Mouse (Mus musculus) ES-E14 (cell line): ENCODE measurements around the gene Klk1b22. TPM values are rescaled to one million over a fixed set of nuclear protein-coding genes. Genes with fewer than 3 reads are reported as not detected.
"Not testable (repeated sequence)": the region's sequence is repeated elsewhere in the genome, so short reads cannot be mapped to it uniquely, and the experiment has no call there.

Source experiments
- DNase-seq: peaks from one replicate; pipeline ENCODE4 v3.0.0-alpha.2; 2013; ENCODE audit warnings: low read depth, low spot score
- H3K27ac ChIP-seq: 2 replicates; pipeline ENCODE4 v1.5.1; 2012; ENCODE audit warnings: low read depth, mild to moderate bottlenecking, low read length, moderate library complexity, mixed read lengths; ENCODE audit not compliant: poor library complexity, insufficient read depth, severe bottlenecking
- H3K36me3 ChIP-seq: 2 replicates; pipeline ENCODE4 v1.6.1; 2012; ENCODE audit warnings: mild to moderate bottlenecking, low read length, moderate library complexity, mixed read lengths; ENCODE audit not compliant: control insufficient read depth, poor library complexity, insufficient read depth, severe bottlenecking
- H3K4me1 ChIP-seq, 2 experiments: fragments of 150-350 bp in 1 of 2; sonication (generic) in 1 of 2; 2 replicates each; pipeline ENCODE4 v1.6.1; 2012; ENCODE audit warnings: low read length in 2 of 2, mild to moderate bottlenecking in 1 of 2, mixed read lengths in 1 of 2; ENCODE audit not compliant: control insufficient read depth in 2 of 2, insufficient read depth in 2 of 2, poor library complexity in 1 of 2
- H3K4me3 ChIP-seq, 2 experiments: fragments of 150-350 bp in 1 of 2; sonication (generic) in 1 of 2; 2 replicates each; pipeline ENCODE4 v1.5.1; 2012; ENCODE audit warnings: low read length in 2 of 2, low read depth in 1 of 2, mild to moderate bottlenecking in 1 of 2, mixed read lengths in 1 of 2; ENCODE audit not compliant: insufficient read depth in 1 of 2, poor library complexity in 1 of 2, severe bottlenecking in 1 of 2
- H3K9ac ChIP-seq: 2 replicates; pipeline ENCODE4 v1.6.1; 2012; ENCODE audit warnings: low read depth, mild to moderate bottlenecking, low read length, mixed read lengths; ENCODE audit not compliant: poor library complexity, insufficient read depth, severe bottlenecking
- H3K9me3 ChIP-seq: fragments of 150-350 bp; sonication (generic); 2 replicates; pipeline ENCODE4 v1.6.1; 2012; ENCODE audit warnings: low read depth, mild to moderate bottlenecking, low read length; ENCODE audit not compliant: control insufficient read depth, insufficient read depth
- CHD2 ChIP-seq: IDR thresholded peaks from 2 replicates; pipeline ENCODE4 v1.6.1; 2014; ENCODE audit warnings: mild to moderate bottlenecking, low read depth, low read length, inconsistent platforms
- HCFC1 ChIP-seq: IDR thresholded peaks from 2 replicates; pipeline ENCODE4 v1.6.1; 2012; ENCODE audit warnings: low read length, inconsistent platforms, borderline replicate concordance; ENCODE audit not compliant: insufficient read depth
- MAFK ChIP-seq: IDR thresholded peaks from 2 replicates; pipeline ENCODE4 v1.6.1; 2014; ENCODE audit warnings: mild to moderate bottlenecking, low read depth, low read length, inconsistent platforms; ENCODE audit not compliant: insufficient read depth
- ZC3H11A ChIP-seq: IDR thresholded peaks from 2 replicates; pipeline ENCODE4 v1.6.1; 2012; ENCODE audit warnings: low read depth, mild to moderate bottlenecking, inconsistent platforms, low read length, borderline replicate concordance
- ZNF384 ChIP-seq: IDR thresholded peaks from 2 replicates; pipeline ENCODE4 v1.6.1; 2012; ENCODE audit warnings: low read depth, low read length, inconsistent platforms
- in situ Hi-C, 2 experiments: fragments of 600-800 bp; cut with MboI; formaldehyde crosslinking; loops; one replicate each; pipeline ENCODE4 v1.15.1; 2025; ENCODE audit warnings: low sequenced_read_pairs in 2 of 2, inconsistent platforms in 1 of 2; ENCODE audit not compliant: unreplicated experiment in 2 of 2
- total RNA-seq: library from RNA; depleted of rRNA; stranded (reverse); fragments of 300-350 nt; gene quantifications from 2 replicates; pipeline ENCODE4 v1.2.3, GENCODE M21; 2012; rRNA removed

Klk1b22 gene
- not detected in 2 replicates for total RNA-seq

DNA sequence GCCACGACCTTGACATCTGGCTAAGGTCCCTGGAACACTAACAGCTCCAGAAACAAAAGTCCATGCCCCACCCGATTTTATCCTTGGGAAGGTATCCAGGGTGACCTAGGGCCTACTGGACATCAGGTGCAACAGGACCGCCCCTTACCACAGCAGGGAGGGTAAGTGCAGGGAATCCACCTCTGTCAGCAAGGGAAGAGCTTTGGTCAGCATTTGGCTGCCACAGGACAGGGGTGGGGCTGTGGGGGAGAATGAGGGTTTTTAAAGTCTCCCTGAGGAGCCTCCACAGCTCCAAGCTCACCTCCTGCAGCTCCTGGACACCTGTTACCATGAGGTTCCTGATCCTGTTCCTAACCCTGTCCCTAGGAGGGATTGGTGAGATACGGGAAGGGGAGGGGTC is at the start of gene Klk1b22:
Klk1b22 (plus strand) TSS at position 301 of the 400 bp plus-strand sequence.
- in situ Hi-C loops = no loop called here
- Histone ChIP-seq H3K27ac (no peak within 1 kb of the TSS), H3K36me3 (no peaks in the 10 kb centered on the region), H3K4me1 (peaks cover 0 to 2% of the 10 kb centered on the region in 2 experiments; a peak in 1 of 4 replicates), H3K9ac (no peak within 1 kb of the TSS), H3K4me3 (no peak within 1 kb of the TSS), H3K9me3 (no peaks in the 10 kb centered on the region)
- no peak for DNase-seq
- TF ChIP-seq MAFK (no peak), ZNF384 (no peak), CHD2 (no peak), HCFC1 (no peak)

DNA sequence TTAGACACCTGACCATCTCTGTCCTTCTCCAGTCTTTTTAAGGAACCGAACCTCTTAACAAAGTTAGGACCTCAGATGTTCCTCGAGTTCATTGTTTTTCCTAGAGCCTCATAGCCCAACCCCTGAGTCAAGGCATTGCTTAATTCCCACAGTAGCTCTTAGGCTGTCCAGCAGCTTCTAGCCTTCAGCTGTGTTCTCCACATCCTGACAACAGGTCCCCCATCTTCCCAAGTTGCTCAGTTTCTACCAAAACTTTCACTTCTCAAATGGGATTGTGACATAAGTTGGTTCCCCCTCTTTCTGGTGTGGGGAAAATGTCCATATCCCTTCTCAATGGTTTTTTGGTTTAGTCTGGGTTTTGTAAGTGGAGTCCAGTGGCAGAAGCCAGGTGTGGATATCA is 40.4 kb upstream of the Klk1b22 start:
- H3K9ac ChIP-seq = no peak overlapping the region
- no peaks in the 10 kb centered on the region for H3K9me3 ChIP-seq
- H3K4me1 ChIP-seq = no peaks in the 10 kb centered on the region
- DNase-seq = no peak
- in situ Hi-C loops = loop anchor here in 1 of 2 experiments (10.0 kb wide), 1 partner anchor 63 kb away; the partner anchor contains the start of gene Klk1b16
- no peak overlapping the region for H3K27ac ChIP-seq
- no peak overlapping the region for H3K4me3 ChIP-seq
- TF ChIP-seq MAFK (no peak), CHD2 (no peak)
- H3K36me3 ChIP-seq = no peaks in the 10 kb centered on the region

DNA sequence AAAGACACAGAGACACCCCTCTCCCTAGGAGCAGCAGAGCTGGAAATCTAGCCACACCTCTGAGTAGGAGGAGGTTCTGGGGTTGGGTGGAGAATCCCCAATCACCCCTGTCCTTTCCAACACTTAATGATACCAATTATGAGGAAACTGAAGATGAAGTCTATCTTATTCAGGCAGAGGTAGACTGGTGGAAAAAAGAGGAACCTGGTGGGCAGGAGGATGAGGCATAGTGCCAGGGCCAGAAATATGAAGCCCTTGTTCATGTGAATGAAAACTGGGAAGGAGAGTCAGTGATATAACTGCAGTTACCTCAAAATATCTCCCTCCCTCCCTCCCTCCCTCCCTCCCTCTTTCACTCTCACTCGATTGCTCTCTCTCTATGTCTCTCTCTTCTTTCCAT is 34.8 kb upstream of the Klk1b22 start:
- H3K4me1 ChIP-seq = no peaks in the 10 kb centered on the region
- no peak overlapping the region for H3K9ac ChIP-seq
- H3K27ac ChIP-seq = no peak overlapping the region
- H3K36me3 ChIP-seq = no peaks in the 10 kb centered on the region
- no peaks in the 10 kb centered on the region; the same call in 1 of the 2 replicates for H3K9me3 ChIP-seq
- H3K4me3 ChIP-seq = no peak overlapping the region
- TF ChIP-seq ZNF384 (no peak), MAFK (no peak), HCFC1 (no peak), ZC3H11A (no peak), CHD2 (no peak)
- in situ Hi-C loops = loop anchor here in 1 of 2 experiments (10.0 kb wide), 1 partner anchor 57 kb away; the partner anchor contains the start of gene Klk1b16
- no peak for DNase-seq

DNA sequence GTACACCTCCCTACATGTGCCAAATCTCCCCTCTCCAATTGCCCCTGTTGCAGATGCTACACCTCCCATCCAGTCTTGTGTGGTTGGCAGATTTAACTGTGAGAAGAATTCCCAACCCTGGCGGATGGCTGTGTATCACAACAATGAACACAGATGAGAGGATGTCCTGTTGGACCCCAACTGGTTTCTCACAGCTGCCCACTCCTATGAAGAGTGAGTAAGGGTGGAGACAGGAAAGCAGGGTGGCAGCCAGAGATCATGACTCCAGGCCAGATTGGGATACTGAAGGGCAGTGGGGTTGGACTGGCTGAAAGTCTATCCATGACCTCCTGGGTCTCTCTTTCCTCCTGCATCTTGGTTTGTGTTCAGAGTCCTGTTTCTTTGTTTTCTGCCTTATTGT is 16.4 kb upstream of the Klk1b22 start:
- DNase-seq = no peak
- Histone ChIP-seq H3K9me3 (no peaks in the 10 kb centered on the region), H3K27ac (0 out of 2 replicates have a peak overlapping the region, but pooled peaks have one; percentile 4), H3K4me3 (no peak overlapping the region), H3K9ac (no peak overlapping the region), H3K4me1 (no peaks in the 10 kb centered on the region), H3K36me3 (no peaks in the 10 kb centered on the region)
- in situ Hi-C loops = loop anchor here in 1 of 2 experiments (10.0 kb wide), 1 partner anchor 131 kb away; the partner anchor contains the start of gene Klk1b1
- TF ChIP-seq ZC3H11A (no peak), MAFK (no peak), CHD2 (no peak), ZNF384 (no peak), HCFC1 (no peak)

DNA sequence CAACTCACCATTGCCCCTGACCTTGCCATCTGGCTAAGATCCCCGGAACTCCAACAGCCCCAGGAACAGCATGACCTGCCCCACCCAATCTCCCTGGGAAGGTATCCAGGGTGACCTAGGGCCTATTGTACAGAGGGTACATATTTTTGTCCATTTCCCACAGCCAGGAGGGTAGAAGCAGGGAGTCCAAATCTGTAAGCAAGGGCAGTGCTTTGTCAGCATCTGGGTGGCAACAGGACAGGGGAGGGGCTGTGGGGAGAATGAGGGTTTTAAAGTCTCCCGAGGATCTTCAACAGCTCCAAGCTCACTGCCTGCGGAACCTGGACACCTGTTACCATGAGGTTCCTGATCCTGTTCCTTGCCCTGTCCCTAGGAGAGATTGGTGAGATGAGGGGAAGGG is 10.4 kb upstream of the Klk1b22 start, which contains the start of gene Klk1b21:
Klk1b21 (plus strand) TSS at position 301 of the 400 bp plus-strand sequence.
- H3K9me3 ChIP-seq, H3K9ac ChIP-seq, in situ Hi-C loops, H3K27ac ChIP-seq, DNase-seq, H3K36me3 ChIP-seq, H3K4me3 ChIP-seq, H3K4me1 ChIP-seq: not testable (repeated sequence)
